Mouse (Mus musculus) forebrain, embryonic 15.5 days (tissue): ENCODE data around the gene Rps21. TPM values are rescaled to one million over a fixed set of nuclear protein-coding genes. Genes with fewer than 3 reads are reported as not detected.

Source experiments
- ATAC-seq: fragments of 200-750 bp; cut with Nextera tagmentation; replicated peaks from 2 replicates; pipeline ENCODE4 v1.8.0; 2017; ENCODE audit warnings: mild to moderate bottlenecking, moderate TSS enrichment, moderate library complexity
- H3K27ac ChIP-seq: fragments of 300-500 bp; sonication (generic); replicated peaks from 2 replicates; pipeline ENCODE4 v1.5.1; 2015; ENCODE audit warnings: mild to moderate bottlenecking, inconsistent platforms
- H3K27me3 ChIP-seq: fragments of 300-500 bp; sonication (generic); 2 replicates; pipeline ENCODE4 v1.6.1; 2015; ENCODE audit warnings: inconsistent platforms
- H3K36me3 ChIP-seq: fragments of 300-500 bp; sonication (generic); 2 replicates; pipeline ENCODE4 v1.6.1; 2015; ENCODE audit warnings: mild to moderate bottlenecking, inconsistent platforms
- H3K4me1 ChIP-seq: fragments of 300-500 bp; sonication (generic); 2 replicates; pipeline ENCODE4 v1.6.1; 2015; ENCODE audit warnings: inconsistent platforms
- H3K4me2 ChIP-seq: fragments of 300-500 bp; sonication (generic); replicated peaks from 2 replicates; pipeline ENCODE4 v1.6.1; 2015; ENCODE audit warnings: mild to moderate bottlenecking, inconsistent platforms
- H3K4me3 ChIP-seq: fragments of 300-500 bp; sonication (generic); 2 replicates; pipeline ENCODE4 v1.5.1; 2015; ENCODE audit warnings: mild to moderate bottlenecking, inconsistent platforms
- H3K9ac ChIP-seq: fragments of 300-500 bp; sonication (generic); replicated peaks from 2 replicates; pipeline ENCODE4 v1.6.1; 2015; ENCODE audit warnings: mild to moderate bottlenecking, inconsistent platforms
- H3K9me3 ChIP-seq: fragments of 300-500 bp; sonication (generic); 2 replicates; pipeline ENCODE4 v1.6.1; 2016; ENCODE audit warnings: inconsistent platforms
- WGBS: fragments of 180-500 bp; shearing (Covaris S2); methylation state at CpG from one replicate; pipeline ENCODE4 v1.1.7; 2015; ENCODE audit warnings: mixed read lengths; 5-methylcytosine and 5-hydroxymethylcytosine counted together
- polyA plus RNA-seq: library from polyadenylated mRNA; unstranded; fragments of >200 nt; fragmentation: Nextera tagmentation; extraction: Ambion mirVana; gene quantifications from 2 replicates; pipeline ENCODE4 v1.2.1, GENCODE M21; 2015

Gene Rps21
- polyA plus RNA-seq, 1 experiment from 2014 or later = 407 TPM

DNA sequence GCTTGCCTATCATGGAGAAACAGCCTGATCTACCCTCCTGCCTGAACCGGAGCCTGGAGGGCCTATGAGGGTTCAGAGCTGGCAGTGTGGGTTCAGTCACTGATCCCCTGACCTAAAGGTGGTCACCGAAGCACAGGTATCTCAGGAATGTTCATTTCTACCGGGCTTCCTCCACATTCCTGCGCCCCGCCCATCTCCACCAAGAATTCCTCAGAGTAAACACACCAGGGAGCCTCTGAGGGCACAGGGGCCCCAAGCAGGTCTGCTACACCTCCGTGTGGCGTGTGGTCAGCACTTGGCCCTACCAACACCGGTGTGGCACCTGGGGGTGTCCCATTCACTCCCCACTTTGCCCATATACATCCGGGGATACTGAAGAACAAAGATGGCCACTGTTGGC lies 37.0 kb upstream of the Rps21 start:
- no peak overlapping the region for H3K27ac ChIP-seq
- H3K27me3 ChIP-seq = peaks cover 6% of the 10 kb centered on the region; the same call in 1 of the 2 replicates
- peaks cover 21% of the 10 kb centered on the region for H3K4me1 ChIP-seq
- H3K9ac ChIP-seq = no peak overlapping the region
- no peak for ATAC-seq
- 82% methylated on average over 9 of the region's 9 CpGs for WGBS
- H3K9me3 ChIP-seq = no peaks in the 10 kb centered on the region
- H3K4me2 ChIP-seq = no peak overlapping the region
- H3K36me3 ChIP-seq = no peaks in the 10 kb centered on the region
- no peak overlapping the region for H3K4me3 ChIP-seq

DNA sequence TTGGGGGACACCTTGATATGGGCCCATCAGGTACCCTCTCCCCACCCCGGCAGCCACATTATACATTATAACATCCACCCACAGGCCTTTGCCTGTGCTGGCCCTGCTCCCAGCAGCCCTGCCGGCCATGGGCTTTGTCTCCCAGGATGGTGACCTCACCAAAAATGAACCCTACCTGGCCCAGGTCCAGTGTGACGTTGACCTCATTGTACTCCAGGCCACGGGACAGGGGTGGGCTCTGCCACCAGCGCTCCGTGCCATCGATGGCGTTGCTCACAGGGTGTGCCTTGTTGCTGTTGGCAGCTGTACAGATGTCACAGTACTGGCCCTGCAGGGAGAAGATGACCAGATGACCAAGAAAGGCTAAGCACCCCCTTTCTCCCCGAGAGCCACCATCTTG lies 36.1 kb upstream of the Rps21 start:
- no peak for ATAC-seq
- H3K36me3 ChIP-seq = no peaks in the 10 kb centered on the region
- no peak overlapping the region for H3K4me2 ChIP-seq
- no peak overlapping the region for H3K9ac ChIP-seq
- WGBS = 87% methylated on average over 9 of the region's 9 CpGs
- peaks cover 6% of the 10 kb centered on the region; the same call in 1 of the 2 replicates for H3K27me3 ChIP-seq
- H3K9me3 ChIP-seq = no peaks in the 10 kb centered on the region
- H3K27ac ChIP-seq = no peak overlapping the region
- H3K4me1 ChIP-seq = peaks cover 30% of the 10 kb centered on the region
- H3K4me3 ChIP-seq = no peak overlapping the region

- H3K4me1 ChIP-seq = peaks cover 38% of the 10 kb centered on the region
- no peaks in the 10 kb centered on the region for H3K9me3 ChIP-seq
- no peak overlapping the region for H3K4me2 ChIP-seq
- 11% methylated on average over 6 of the region's 6 CpGs for WGBS
- no peak overlapping the region for H3K27ac ChIP-seq
- no peaks in the 10 kb centered on the region for H3K36me3 ChIP-seq
- H3K4me3 ChIP-seq = no peak overlapping the region
- no peak for ATAC-seq
- peaks cover 6% of the 10 kb centered on the region; the same call in 1 of the 2 replicates for H3K27me3 ChIP-seq
- no peak overlapping the region for H3K9ac ChIP-seq
Measured at GRCm38 (mm10) chr2:180222250-180222649, 34.9 kb upstream of the Rps21 start.

- Histone ChIP-seq H3K4me3 (peak overlapping the region; percentile 58), H3K9ac (no peak overlapping the region), H3K4me1 (peaks cover 39% of the 10 kb centered on the region), H3K27ac (no peak overlapping the region), H3K9me3 (no peaks in the 10 kb centered on the region), H3K36me3 (no peaks in the 10 kb centered on the region), H3K27me3 (peaks cover 6% of the 10 kb centered on the region; the same call in 1 of the 2 replicates), H3K4me2 (peak overlapping the region; percentile 98)
- WGBS = 4% methylated on average over 12 of the region's 13 CpGs
- ATAC-seq = no peak
Measured at GRCm38 (mm10) chr2:180224647-180225043, 32.5 kb upstream of the Rps21 start.

DNA sequence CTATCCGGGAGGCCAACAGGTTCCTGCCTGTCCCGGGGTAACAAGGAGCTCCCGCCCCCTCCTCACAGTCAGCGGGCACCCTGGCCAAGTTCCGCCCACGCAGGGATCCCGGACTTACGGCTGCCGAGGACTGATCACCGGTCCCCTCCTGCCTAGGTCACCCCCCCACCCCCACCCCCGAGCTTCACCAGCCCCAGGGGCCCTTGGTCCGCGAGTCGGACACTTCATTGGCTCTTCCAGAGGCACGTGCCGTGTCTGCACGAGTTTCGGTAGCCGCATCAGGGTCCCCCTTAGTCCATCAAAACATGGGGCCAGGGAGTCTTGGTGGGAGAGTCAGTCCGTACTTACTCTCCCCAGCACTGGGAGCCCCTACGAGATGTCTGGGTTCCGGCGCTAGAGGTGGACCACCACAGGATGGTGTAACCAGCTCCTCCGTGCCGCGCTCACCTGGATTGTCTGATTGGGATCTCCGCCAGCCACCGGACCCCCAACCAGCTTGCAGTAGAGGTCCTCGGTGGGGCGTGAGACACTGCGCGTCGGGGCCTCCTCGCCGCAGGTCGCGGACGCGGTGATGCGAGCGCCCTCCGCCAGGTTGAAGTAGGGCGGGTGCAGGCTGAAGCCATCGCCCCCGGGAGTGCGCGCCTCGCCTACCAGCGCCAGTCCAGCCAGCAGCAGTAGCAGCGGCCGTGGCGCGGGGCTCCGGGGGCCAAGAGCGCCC lies 32.0 kb upstream of the Rps21 start:
- peak; percentile 23 for ATAC-seq
- no peak overlapping the region for H3K27ac ChIP-seq
- no peaks in the 10 kb centered on the region for H3K9me3 ChIP-seq

GRCm38 (mm10) chr2:180225762-180226378 lies 31.3 kb upstream of the Rps21 start, which contains the start of gene Lama5:
Lama5 (minus strand) TSS chr2:180225859.
- Histone ChIP-seq H3K27me3 (peaks cover 6% of the 10 kb centered on the region; the same call in 1 of the 2 replicates), H3K27ac (no peak within 1 kb of the TSS), H3K9ac (peak within 1 kb of the TSS; percentile 49), H3K36me3 (no peaks in the 10 kb centered on the region), H3K4me1 (peaks cover 42% of the 10 kb centered on the region), H3K4me2 (peak within 1 kb of the TSS; percentile 98), H3K4me3 (peak within 1 kb of the TSS; percentile 58), H3K9me3 (no peaks in the 10 kb centered on the region)
- under 1% methylated on average over 37 of the region's 37 CpGs for WGBS
- ATAC-seq = peak; percentile 53

More for the DNA sequence above, 32.0 kb upstream of the Rps21 start:
- no peaks in the 10 kb centered on the region for H3K36me3 ChIP-seq
- under 1% methylated on average over 55 of the region's 55 CpGs for WGBS
- peak overlapping the region; percentile 98 for H3K4me2 ChIP-seq
- peak overlapping the region; percentile 58 for H3K4me3 ChIP-seq
- H3K4me1 ChIP-seq = peaks cover 39% of the 10 kb centered on the region
- peaks cover 6% of the 10 kb centered on the region; the same call in 1 of the 2 replicates for H3K27me3 ChIP-seq
- peak overlapping the region; percentile 49 for H3K9ac ChIP-seq

- Histone ChIP-seq H3K36me3 (no peaks in the 10 kb centered on the region), H3K4me2 (peak overlapping the region; percentile 26), H3K27me3 (peaks cover 6% of the 10 kb centered on the region; the same call in 1 of the 2 replicates), H3K27ac (no peak overlapping the region), H3K4me1 (peaks cover 36% of the 10 kb centered on the region), H3K9me3 (no peaks in the 10 kb centered on the region), H3K4me3 (no peak overlapping the region), H3K9ac (no peak overlapping the region)
- ATAC-seq = peak; percentile 39
- 1% methylated on average over 21 of the region's 21 CpGs for WGBS
Measured at GRCm38 (mm10) chr2:180227262-180228059, 29.7 kb upstream of the Rps21 start.

GRCm38 (mm10) chr2:180228060-180228458 lies 29.1 kb upstream of the Rps21 start:
- H3K4me2 ChIP-seq = no peak overlapping the region
- WGBS = 52% methylated on average over 6 of the region's 6 CpGs

GRCm38 (mm10) chr2:180228592-180228991 lies 28.6 kb upstream of the Rps21 start:
- H3K9ac ChIP-seq = no peak overlapping the region
- H3K27ac ChIP-seq = no peak overlapping the region
- H3K27me3 ChIP-seq = peaks cover 6% of the 10 kb centered on the region; the same call in 1 of the 2 replicates
- no peak overlapping the region for H3K4me3 ChIP-seq
- peaks cover 36% of the 10 kb centered on the region for H3K4me1 ChIP-seq
- H3K36me3 ChIP-seq = no peaks in the 10 kb centered on the region
- H3K4me2 ChIP-seq = no peak overlapping the region
- H3K9me3 ChIP-seq = no peaks in the 10 kb centered on the region
- ATAC-seq = no peak
- 68% methylated on average over 7 of the region's 7 CpGs for WGBS

More at GRCm38 (mm10) chr2:180228060-180228458, 29.1 kb upstream of the Rps21 start:
- no peak for ATAC-seq
- Histone ChIP-seq H3K4me3 (no peak overlapping the region), H3K27me3 (peaks cover 6% of the 10 kb centered on the region; the same call in 1 of the 2 replicates), H3K36me3 (no peaks in the 10 kb centered on the region), H3K9me3 (no peaks in the 10 kb centered on the region), H3K9ac (no peak overlapping the region), H3K27ac (no peak overlapping the region), H3K4me1 (peaks cover 36% of the 10 kb centered on the region)

DNA sequence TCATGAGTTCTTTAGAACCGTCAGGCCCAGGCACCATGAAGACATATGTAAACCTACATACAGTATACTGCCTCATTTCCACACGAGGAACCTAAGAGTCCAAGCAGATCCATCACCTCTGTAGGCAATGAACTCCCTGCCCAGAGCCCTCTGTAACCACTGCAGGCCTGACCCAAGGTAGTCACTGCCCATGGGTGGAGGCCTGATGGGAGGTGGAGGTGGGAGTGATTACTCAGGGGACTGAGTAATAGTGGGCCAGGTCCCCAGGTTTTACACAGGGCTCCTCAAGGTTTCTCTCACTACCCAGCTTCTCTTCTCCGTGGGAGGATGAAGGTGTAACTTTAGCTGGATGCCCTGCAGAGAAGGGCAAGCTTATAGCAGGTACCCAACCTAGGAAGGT lies 28.0 kb upstream of the Rps21 start:
- H3K27me3 ChIP-seq = peaks cover 6% of the 10 kb centered on the region; the same call in 1 of the 2 replicates
- H3K4me3 ChIP-seq = no peak overlapping the region
- H3K4me1 ChIP-seq = peaks cover 36% of the 10 kb centered on the region
- no peak overlapping the region for H3K4me2 ChIP-seq
- H3K9ac ChIP-seq = no peak overlapping the region
- H3K27ac ChIP-seq = no peak overlapping the region
- no peak for ATAC-seq
- no peaks in the 10 kb centered on the region for H3K36me3 ChIP-seq
- WGBS = 82% methylated on average over 3 of the region's 3 CpGs
- no peaks in the 10 kb centered on the region for H3K9me3 ChIP-seq

DNA sequence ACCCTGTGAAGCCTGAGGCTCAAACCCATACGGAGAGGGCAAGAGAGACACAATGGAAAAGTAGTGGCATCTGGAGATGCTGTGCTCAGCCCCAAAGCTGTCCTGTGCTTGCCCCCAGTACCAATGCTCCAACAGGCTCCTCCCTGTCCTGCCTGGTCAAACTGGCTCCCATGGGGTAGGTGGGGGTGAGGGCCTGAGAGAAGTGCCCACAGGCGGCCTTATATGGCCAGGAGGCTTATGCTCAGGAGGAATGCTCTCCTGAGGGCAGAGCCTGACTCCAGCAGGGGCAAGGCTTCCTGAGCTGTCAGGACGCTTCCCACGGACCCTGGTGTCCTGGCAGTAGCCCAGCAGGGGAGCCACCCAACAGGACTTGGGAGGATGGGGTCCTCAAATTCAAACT lies 26.7 kb upstream of the Rps21 start:
- H3K9me3 ChIP-seq = no peaks in the 10 kb centered on the region
- peaks cover 26% of the 10 kb centered on the region for H3K4me1 ChIP-seq
- no peaks in the 10 kb centered on the region; the same call in 1 of the 2 replicates for H3K27me3 ChIP-seq
- ATAC-seq = no peak
- H3K27ac ChIP-seq = no peak overlapping the region
- no peak overlapping the region for H3K9ac ChIP-seq
- WGBS = 58% methylated on average over 4 of the region's 4 CpGs
- H3K4me3 ChIP-seq = no peak overlapping the region
- no peaks in the 10 kb centered on the region for H3K36me3 ChIP-seq
- no peak overlapping the region for H3K4me2 ChIP-seq
